Mouse (Mus musculus) heart, embryonic 16.5 days (tissue): ENCODE measurements at regions not wholly inside any gene's neighbourhood (a gene's known extent, or its start where the extent isn't known, plus 50 kb on each side); places are given as distances from the start of the nearest gene placed in this dataset.
A peak's percentile ranks its signal among the peaks of the same experiment; 100 is the strongest.

ENCODE experiments used
- ATAC-seq: fragments of 200-750 bp; cut with Nextera tagmentation; replicated peaks from 2 replicates; pipeline ENCODE4 v1.8.0; 2017; ENCODE audit warnings: moderate number of reproducible peaks; ENCODE audit not compliant: insufficient read depth, low FRiP score; ENCODE audit errors: extremely low read depth
- H3K27ac ChIP-seq: fragments of 300-500 bp; sonication (generic); 2 replicates; pipeline ENCODE4 v1.5.1; 2014; ENCODE audit warnings: mild to moderate bottlenecking, low read length, control low read depth, moderate library complexity
- H3K27me3 ChIP-seq: fragments of 300-500 bp; sonication (generic); 2 replicates; pipeline ENCODE4 v1.6.1; 2014; ENCODE audit warnings: low read length, mixed read lengths; ENCODE audit not compliant: control insufficient read depth, insufficient read depth
- H3K36me3 ChIP-seq: fragments of 300-500 bp; sonication (generic); 2 replicates; pipeline ENCODE4 v1.6.1; 2014; ENCODE audit not compliant: control insufficient read depth, insufficient read depth
- H3K4me1 ChIP-seq: fragments of 300-500 bp; sonication (generic); 2 replicates; pipeline ENCODE4 v1.6.1; 2014; ENCODE audit warnings: low read length, mixed read lengths; ENCODE audit not compliant: control insufficient read depth, insufficient read depth
- H3K4me2 ChIP-seq: fragments of 300-500 bp; sonication (generic); 2 replicates; pipeline ENCODE4 v1.6.1; 2014; ENCODE audit warnings: low read depth, mild to moderate bottlenecking, control low read depth, low read length
- H3K4me3 ChIP-seq: fragments of 300-500 bp; sonication (generic); 2 replicates; pipeline ENCODE4 v1.5.1; 2014; ENCODE audit warnings: mild to moderate bottlenecking, control low read depth, low read length
- H3K9ac ChIP-seq: fragments of 300-500 bp; sonication (generic); 2 replicates; pipeline ENCODE4 v1.6.1; 2014; ENCODE audit warnings: low read length, control low read depth
- H3K9me3 ChIP-seq: fragments of 300-500 bp; sonication (generic); replicated peaks from 2 replicates; pipeline ENCODE4 v1.6.1; 2016; ENCODE audit warnings: low read length; ENCODE audit not compliant: control insufficient read depth
- WGBS: fragments of 180-500 bp; shearing (Covaris S2); extraction: QIAGEN DNeasy Blood & Tissue Kit; methylation state at CpG from one replicate; pipeline ENCODE4 v1.1.7; 2014; 5-methylcytosine and 5-hydroxymethylcytosine counted together

GRCm38 (mm10) chr3:126276008-126276700, 87.3 kb upstream of the Arsj start:
- Histone ChIP-seq H3K9me3 (no peaks in the 10 kb centered on the region; the same call in 1 of the 2 replicates), H3K27me3 (no peaks in the 10 kb centered on the region), H3K4me2 (no peak overlapping the region), H3K36me3 (no peaks in the 10 kb centered on the region), H3K4me3 (no peak overlapping the region), H3K9ac (no peak overlapping the region), H3K4me1 (no peaks in the 10 kb centered on the region), H3K27ac (no peak overlapping the region)
- ATAC-seq = no peak
- 63% methylated on average over 3 of the region's 3 CpGs for WGBS

- Histone ChIP-seq H3K9me3 (no peaks in the 10 kb centered on the region), H3K4me1 (no peaks in the 10 kb centered on the region), H3K36me3 (no peaks in the 10 kb centered on the region), H3K27me3 (no peaks in the 10 kb centered on the region), H3K27ac (no peak overlapping the region), H3K4me3 (no peak overlapping the region), H3K9ac (no peak overlapping the region), H3K4me2 (no peak overlapping the region)
- 77% methylated on average over 7 of the region's 7 CpGs for WGBS
- no peak for ATAC-seq
These were observed 79.0 kb upstream of the Arsj start for GRCm38 (mm10) chr3:126284294-126285090.

- Histone ChIP-seq H3K36me3 (no peaks in the 10 kb centered on the region), H3K4me2 (no peak overlapping the region), H3K4me1 (no peaks in the 10 kb centered on the region), H3K4me3 (no peak overlapping the region), H3K9me3 (no peaks in the 10 kb centered on the region), H3K27me3 (no peaks in the 10 kb centered on the region), H3K9ac (no peak overlapping the region), H3K27ac (no peak overlapping the region)
- no peak for ATAC-seq
- WGBS = 55% methylated on average over 5 of the region's 5 CpGs
These were observed 71.2 kb upstream of the Arsj start for GRCm38 (mm10) chr3:126292259-126292658.

GRCm38 (mm10) chr3:126292830-126293229, 70.7 kb upstream of the Arsj start:
- Histone ChIP-seq H3K27me3 (no peaks in the 10 kb centered on the region), H3K9me3 (no peaks in the 10 kb centered on the region), H3K4me3 (no peak overlapping the region), H3K27ac (no peak overlapping the region), H3K9ac (no peak overlapping the region), H3K4me2 (no peak overlapping the region), H3K36me3 (no peaks in the 10 kb centered on the region), H3K4me1 (no peaks in the 10 kb centered on the region)
- 0 out of 2 replicates have a peak, but pooled peaks have one; percentile 49 for ATAC-seq
- 41% methylated on average over 1 of the region's 1 CpGs for WGBS

DNA sequence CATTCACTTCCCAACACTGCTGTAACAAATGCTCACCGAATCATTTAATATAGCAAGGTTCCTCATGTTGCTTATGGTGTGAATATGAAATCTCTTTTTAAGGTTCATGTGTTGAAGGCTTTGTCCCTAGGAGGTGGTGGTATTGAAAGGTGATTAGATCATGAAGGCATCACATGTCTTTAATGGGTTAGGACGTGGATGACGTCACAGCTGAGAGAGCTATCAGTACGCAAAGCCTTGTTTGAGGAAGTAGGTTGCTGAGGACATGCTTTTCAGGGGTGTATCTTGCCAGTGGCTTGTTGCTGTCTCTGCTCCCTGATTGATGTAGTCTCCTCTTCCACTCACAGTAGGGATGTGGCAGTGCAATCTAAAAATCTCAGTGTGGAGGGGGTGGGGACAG, 69.8 kb upstream of the Arsj start:
- no peaks in the 10 kb centered on the region for H3K9me3 ChIP-seq
- no peak overlapping the region for H3K4me3 ChIP-seq
- no peak for ATAC-seq
- no peak overlapping the region for H3K9ac ChIP-seq
- H3K27ac ChIP-seq = no peak overlapping the region
- H3K4me1 ChIP-seq = no peaks in the 10 kb centered on the region
- no peaks in the 10 kb centered on the region for H3K27me3 ChIP-seq
- no peak overlapping the region for H3K4me2 ChIP-seq
- WGBS = 73% methylated on average over 4 of the region's 4 CpGs
- no peaks in the 10 kb centered on the region for H3K36me3 ChIP-seq

DNA sequence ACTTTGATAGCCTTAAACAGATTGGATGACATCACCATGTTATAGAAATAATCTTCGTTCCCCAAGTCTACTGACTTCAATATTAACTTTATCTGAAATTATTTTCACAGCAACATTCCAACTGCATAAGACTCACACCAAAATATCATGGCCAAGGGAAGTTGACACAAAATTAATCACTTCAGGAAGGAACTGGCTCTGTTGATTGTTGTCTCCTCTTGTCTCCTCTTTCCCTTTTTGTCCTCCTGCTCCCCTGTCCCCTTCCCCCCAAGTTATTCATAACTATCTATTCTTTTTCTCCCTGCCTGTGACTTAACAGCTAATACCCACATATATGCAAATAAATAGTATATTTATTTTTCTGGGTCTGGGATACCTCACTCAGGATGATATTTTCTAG, 67.6 kb upstream of the Arsj start:
- H3K4me3 ChIP-seq = no peak overlapping the region
- no peaks in the 10 kb centered on the region for H3K36me3 ChIP-seq
- 74% methylated on average over 1 of the region's 1 CpGs for WGBS
- no peaks in the 10 kb centered on the region for H3K27me3 ChIP-seq
- H3K9ac ChIP-seq = no peak overlapping the region
- peaks cover 10% of the 10 kb centered on the region for H3K4me1 ChIP-seq
- no peak overlapping the region for H3K27ac ChIP-seq
- H3K9me3 ChIP-seq = no peaks in the 10 kb centered on the region
- no peak overlapping the region for H3K4me2 ChIP-seq
- no peak for ATAC-seq

GRCm38 (mm10) chr3:126299257-126299656, 64.2 kb upstream of the Arsj start:
- no peak overlapping the region for H3K9ac ChIP-seq
- no peaks in the 10 kb centered on the region for H3K9me3 ChIP-seq
- no peaks in the 10 kb centered on the region for H3K27me3 ChIP-seq
- ATAC-seq = no peak
- H3K27ac ChIP-seq = no peak overlapping the region
- no peak overlapping the region for H3K4me3 ChIP-seq
- WGBS = 32% methylated on average over 3 of the region's 3 CpGs
- peak overlapping the region; percentile 34; the same call in 1 of the 2 replicates for H3K4me2 ChIP-seq
- no peaks in the 10 kb centered on the region for H3K36me3 ChIP-seq
- H3K4me1 ChIP-seq = peaks cover 10% of the 10 kb centered on the region

GRCm38 (mm10) chr3:126308303-126308702, 55.2 kb upstream of the Arsj start:
- Histone ChIP-seq H3K36me3 (no peaks in the 10 kb centered on the region), H3K9me3 (no peaks in the 10 kb centered on the region), H3K4me2 (no peak overlapping the region), H3K27ac (no peak overlapping the region), H3K4me1 (no peaks in the 10 kb centered on the region), H3K9ac (no peak overlapping the region), H3K4me3 (no peak overlapping the region), H3K27me3 (no peaks in the 10 kb centered on the region)
- no peak for ATAC-seq
